Mouse (Mus musculus): ENCODE data around the gene Gas8.
A peak's percentile ranks its signal among the peaks of the same experiment; 100 is the strongest.
"Not testable (repeated sequence)": the region's sequence is repeated elsewhere in the genome, so short reads cannot be mapped to it uniquely, and the experiment has no call there.

Gene Gas8

DNA sequence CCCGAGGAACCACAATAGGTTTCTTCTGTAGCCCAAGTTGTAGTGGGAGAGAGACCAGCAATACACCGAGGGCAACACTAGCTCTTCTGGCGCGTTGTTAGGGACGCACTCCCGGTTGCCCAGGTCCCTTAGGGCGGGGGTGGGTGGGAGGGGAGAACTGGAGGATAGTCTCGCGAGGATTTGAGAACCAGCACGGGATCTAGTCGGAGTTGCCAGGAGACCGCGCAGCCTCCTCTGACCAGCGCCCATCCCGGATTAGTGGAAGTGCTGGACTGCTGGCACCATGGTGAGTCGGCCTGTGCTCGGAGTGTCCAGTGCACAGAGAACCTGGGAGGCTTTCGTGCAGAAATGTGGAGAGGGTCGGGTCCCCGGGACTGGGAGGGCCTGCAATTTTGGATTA is at the start of gene Gas8:
Gas8 (plus strand) TSS at position 168 of the 400 bp plus-strand sequence.
- peak; percentile 98 for DNase-seq (ENCODE audit: low read depth, low spot score)

DNA sequence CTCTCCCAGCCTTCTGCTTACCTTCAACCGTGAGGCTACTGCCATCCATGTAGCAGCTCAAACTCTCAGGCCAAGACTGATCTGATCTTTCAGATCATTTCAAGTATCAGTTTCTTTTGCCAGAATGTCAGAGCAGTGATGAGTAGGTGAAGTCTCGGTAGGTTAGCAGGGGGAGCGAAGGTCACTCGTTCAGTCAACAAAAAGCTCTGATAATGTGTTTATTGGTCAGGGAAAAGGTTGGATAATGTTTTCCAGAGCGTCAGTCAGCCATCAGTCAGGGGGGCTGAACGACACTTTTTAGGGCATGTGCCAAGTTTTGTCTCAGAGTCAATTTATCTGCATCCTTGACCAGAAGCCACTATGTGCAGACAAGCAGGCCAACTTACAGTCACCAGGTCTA is 45.6 kb upstream of the Gas8 start:
- not testable (repeated sequence) for DNase-seq (ENCODE audit: low read depth, low spot score)

DNA sequence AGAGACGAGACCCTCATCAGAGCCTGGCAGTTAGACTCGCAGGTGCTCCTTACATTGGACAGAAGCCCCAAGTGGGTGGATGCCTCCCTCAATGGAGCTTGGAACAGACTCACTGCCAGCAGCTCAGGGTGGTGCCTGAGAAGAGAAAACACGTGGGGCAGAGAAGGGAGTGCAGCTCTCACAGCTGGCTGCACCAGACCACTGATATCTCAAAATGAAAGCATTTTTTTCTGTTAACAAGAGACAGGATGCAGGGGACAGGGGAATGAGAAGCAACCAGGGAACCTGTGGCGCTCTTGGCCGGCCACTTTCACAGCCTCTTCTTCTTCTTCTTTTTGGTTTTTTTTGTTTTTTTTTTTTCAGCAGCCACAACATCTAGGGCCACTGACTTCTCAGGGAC is 44.1 kb upstream of the Gas8 start:
- not testable (repeated sequence) for DNase-seq (ENCODE audit: low read depth, low spot score)

DNA sequence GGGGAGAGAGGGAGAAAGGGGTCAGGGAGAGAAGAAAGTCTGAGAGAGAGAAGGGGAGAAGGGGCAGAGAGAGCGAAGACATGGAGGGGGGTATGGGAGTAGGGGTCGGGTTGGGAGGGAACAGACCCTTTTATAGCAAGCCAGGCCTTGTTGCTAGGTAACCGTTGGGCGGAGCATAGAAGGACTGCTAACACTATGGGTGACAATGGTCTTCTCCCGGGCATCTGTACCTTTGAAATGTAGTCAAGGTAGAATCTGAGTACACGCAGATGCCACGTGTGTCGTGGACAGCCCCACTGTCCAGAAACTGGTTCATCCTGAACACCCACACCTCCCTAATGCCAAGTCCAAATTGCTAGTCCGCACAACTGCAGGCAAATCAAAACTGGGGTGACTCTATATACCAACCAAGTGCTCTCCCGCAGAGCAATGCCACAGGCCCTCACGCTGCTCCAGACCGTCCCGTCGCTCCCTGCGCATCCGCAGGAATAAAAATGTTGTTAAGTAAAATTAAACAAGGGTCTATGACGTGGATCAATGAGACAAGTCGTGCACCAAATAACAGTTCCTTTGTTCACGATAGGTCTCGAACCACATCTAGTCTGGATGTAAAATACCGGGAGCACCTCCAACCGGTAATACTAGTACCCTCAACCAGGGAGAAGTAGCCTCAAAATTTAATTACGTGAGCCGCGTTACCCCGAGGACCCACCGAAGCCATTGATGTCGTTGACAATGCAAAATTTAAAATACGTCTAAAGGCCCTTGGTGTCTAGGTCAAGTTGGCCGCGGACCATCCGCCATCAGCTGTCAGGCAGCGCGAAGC is 41.5 kb upstream of the Gas8 start:
- DNase-seq (ENCODE audit: low read depth, low spot score): peak; percentile 62

DNA sequence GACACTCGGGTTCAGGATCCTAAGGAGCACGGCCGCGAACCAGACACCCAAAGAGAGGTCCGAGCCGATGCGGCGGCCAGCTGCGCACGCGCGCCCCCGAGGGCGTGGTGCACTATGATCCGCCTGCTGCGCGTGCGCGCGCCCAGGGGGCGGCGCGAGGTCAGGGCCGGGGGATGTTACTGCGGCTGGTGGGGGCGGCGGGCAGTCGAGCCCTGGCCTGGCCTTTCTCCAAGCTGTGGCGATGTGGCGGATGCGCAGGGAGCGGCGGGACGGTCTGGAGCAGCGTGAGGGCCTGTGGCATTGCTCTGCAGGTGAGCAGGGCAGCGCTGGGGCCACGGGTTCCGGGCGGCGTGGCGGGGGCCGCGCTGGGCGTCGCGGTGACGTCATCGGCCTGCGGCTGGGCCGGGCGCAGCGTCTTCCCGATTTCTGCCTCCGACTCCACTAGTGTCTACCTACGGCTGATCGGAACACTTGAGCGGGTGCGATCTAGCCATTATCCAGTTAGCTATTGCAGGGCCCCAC is 40.8 kb upstream of the Gas8 start, which contains the start of gene Afg3l1:
Afg3l1 (plus strand) TSS at position 167 of the 522 bp plus-strand sequence.
- peak; percentile 95 for DNase-seq (ENCODE audit: low read depth, low spot score)

DNA sequence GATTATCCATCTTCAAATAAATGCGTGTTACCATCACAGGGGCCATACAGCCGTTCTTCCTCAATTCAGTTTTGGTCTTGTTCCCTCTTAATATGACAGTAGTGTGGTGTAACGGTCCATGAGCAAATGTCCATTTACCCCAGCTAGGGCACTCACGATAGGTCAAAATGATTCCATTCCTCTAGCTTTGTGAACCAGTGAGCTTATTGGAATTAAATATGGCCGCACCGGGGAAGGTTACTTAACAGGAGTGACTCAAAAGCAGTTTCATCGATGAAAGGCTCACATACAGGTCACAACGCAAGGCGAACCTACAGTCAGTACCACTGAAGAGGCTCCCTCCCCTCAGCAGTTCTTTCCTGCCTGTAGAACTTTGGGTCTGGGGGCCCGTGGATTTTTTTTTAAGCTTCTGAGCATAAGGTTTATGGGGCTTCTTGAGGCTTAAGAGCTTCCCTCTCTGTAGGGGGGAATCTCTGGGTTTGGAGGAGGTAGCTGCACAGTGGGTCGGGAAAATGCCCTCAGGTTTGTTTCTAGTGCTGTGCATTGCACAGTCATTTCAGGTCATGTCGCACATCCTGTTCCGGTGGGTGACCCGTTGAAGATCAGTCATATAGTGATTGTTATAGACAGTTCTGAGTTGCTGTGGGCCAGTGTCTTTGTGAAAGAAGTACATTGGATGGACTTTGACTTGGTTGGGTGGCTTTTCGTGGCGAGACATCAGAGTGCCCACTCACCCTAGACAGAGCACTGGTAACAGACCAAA is 40.0 kb upstream of the Gas8 start:
- DNase-seq (ENCODE audit: low read depth, low spot score): peak; percentile 48

DNA sequence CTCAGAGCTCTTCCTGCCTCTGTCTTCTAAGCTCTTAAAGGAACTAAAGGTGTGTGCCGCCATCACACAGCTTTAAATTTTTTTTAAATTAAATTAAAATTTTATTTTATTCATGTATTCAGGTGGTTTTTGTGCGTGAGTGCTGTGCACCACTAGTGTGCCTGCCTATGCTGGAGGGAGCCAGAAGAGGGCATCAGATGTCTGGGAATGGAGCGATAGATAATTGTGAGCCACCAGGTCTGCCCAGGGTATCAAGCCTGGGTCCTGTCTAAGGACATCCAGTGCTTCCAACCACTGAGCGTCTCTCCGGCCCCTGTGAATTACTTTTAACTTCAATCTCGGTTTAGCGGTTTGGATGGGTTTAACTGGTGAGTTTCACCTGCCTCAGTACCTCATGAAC is 36.0 kb upstream of the Gas8 start:
- no peak for DNase-seq (ENCODE audit: low read depth, low spot score)

DNA sequence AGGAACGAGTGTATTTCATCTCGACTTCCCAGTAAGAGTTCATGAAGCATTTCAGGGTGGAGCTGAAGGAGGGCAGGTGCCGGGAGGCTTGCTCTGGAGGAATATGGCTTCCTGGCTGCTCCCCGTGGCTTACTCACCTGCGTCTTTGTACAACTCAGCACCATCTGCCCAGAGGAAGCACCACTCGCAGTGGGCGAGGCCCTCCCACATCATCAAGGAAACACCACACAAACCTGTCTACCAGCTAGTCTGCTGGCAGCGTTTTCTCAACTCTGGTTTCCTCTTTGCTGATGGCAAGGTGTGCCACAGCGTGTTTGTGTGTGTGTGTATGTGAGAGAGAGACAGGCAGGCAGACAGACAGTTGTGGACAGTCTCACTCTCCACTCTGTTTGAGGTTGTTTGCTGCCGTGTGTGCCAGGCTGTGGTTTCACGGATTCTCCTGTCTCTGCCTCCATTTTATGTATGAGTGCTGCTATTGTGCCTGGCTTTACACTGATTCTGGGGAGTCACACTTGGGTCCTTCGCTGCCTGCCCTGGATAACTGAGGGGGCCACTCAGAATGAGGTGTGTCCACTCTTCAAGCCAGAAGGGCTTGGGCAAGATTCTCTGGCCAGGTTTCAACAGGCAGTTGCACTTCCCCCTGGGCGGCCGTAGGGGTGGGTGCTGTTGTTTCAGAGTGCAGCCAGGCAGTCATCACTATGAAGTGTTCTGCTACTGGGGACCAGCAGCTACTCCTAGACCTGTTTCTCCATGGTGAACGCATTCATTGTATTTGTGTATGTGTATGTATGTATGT is 27.2 kb upstream of the Gas8 start:
- DNase-seq (ENCODE audit: low read depth, low spot score): peak; percentile 35

DNA sequence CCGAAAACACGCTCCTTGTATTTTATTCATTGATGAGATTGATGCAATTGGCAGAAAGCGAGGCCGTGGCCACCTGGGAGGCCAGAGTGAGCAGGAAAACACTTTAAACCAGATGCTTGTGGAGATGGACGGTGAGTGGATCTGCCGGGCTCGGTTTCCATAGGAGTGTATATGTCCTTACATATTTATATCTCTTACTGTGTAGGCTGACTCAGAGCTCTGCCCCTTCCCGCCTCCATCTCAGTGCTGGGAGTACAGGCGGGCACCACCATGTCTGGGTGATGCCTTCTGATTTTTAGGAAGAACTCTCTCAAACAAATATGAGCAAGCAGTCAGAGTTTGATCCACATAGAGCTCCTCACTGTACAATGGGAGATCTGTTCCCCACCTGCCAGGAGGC is 25.7 kb upstream of the Gas8 start:
- DNase-seq (ENCODE audit: low read depth, low spot score): no peak

DNA sequence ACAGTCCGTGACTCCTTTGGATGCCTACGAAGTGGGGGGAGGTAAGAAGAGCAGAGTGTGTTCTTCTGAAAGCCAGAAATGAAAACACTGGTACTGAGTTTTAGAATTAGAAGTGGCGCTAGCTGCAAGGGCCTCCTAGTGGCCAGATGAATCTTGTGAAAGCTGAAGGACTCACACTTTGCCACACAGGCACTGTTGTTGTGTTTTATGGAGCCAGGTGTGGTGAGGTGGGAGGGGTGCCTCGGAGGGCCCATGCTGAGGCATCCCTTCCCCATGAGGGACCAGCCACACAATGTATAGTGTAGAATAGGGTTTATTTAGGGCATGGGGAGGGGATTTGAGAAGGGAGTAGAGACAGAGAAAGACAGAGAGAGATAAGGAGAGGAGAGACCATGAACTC is 20.9 kb upstream of the Gas8 start:
- DNase-seq (ENCODE audit: low read depth, low spot score): no peak

DNA sequence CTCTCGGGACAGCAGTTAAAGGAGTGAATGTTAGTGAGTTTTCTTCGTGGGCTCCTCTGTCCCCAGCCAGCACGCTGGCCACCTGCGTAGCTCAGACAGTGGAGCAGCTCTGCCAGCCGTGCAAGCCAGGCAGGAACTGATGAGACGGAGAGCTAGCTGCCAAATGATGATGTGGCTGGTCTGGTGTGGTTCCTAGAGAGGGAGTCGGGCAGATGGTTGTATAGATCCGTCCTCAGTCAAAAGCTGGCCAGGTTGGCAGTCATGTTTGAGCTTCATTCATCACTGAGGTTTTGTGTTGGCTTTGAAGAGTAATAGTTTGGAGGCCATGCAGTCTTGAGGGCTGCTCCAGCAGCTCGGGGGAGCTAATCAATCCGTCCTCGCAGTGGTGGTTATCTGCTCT is 19.7 kb upstream of the Gas8 start:
- peak; percentile 92 for DNase-seq (ENCODE audit: low read depth, low spot score)

DNA sequence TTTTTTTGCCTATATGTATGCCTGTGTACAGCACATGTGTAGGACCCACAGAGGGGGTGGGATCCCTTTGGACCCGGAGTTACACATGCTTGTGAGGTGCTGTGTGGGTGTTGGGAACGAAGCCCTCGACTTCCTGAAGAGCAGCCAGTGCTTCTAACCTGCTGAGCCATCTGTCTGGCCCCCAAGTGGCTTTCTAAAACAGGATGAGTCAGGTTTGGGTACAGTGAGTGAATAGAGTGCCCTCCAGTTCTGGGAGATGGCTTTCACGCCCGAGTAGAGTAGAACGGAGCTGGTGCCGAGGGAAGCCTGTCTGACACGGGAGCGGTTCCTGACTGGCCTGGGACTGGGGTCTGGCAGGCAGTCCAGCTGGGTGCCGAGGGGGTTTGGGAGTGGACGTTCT is 19.1 kb upstream of the Gas8 start:
- peak; percentile 76 for DNase-seq (ENCODE audit: low read depth, low spot score)

DNA sequence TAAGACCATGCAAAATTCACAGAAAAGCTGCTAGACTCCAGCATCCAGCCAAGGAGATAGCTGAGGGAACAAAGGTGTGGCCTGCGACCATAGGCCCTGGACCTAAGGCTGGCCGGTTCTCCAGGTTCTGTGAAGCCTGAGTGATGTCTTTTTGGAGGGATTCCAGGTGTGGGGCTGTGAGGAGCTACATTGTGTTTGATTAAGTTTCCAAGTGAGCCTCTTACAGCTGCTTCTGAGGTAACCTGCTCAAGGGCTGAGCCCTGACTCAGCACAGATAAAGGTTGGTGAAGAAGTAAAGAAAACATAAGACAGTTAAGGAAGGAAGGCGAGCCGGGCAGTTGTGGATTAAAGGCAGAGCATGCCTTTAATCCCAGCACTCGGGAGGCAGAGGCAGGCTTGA is 16.4 kb upstream of the Gas8 start:
- no peak for DNase-seq (ENCODE audit: low read depth, low spot score)

DNA sequence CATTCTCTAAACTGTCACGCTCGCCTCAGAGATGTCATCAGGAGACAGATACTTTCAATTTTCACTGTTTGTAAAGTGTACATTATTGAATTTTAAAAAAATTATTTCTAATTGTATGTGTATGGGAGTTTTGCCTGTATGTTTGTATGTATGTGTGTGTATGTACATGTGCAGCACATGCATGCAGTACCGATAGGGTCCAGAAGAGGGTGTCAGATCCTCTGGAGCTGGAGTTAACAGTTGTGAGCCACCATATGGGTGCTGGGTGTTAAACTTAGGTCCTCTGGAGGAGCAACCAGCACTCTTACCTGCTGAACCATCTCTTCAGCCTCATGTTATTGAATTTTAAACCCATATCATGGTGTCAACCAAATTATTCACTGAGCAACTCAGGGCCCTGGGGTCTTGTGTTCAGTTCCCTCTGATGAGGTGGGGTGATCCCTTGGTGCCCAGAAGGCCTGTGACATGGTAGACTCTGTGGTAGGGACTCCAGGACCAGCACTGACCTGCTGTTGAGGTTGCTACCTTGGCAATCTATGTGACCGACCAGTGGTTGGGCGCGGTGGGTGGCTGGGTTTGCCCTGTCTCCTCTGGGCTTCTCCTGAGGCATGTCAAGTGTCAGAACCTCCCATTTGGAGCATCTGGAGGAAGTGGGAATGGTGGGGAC is 14.7 kb upstream of the Gas8 start:
- DNase-seq (ENCODE audit: low read depth, low spot score): no peak

DNA sequence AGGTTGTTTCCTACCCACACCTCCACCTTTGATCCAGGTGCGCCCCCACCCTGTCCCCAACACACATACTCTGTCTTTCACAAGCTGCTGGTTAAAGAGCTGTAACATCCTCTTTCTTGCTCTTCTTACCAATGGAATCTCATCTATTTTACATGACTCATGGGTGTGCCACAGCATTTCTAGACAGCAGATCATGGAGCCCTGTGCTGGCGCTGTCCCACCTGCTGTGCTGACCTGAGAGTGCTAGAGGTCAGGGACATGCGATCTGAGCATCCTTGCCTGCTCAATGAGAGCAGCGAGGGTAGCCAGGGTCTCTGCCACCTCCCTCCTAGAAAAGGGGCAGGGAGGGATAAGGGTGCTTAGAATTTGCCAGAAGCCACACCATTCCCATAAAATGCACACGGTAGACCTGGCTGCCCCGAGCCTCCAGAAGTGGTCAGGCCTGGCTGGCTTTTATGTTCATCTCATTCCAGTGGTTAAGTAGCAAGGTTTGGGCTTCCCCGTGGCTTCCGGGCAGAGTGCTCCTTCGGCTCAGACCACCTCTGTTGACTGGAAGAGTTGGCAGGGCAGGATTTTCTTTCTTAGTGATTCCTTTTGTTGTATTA is 13.9 kb upstream of the Gas8 start:
- DNase-seq (ENCODE audit: low read depth, low spot score): no peak

DNA sequence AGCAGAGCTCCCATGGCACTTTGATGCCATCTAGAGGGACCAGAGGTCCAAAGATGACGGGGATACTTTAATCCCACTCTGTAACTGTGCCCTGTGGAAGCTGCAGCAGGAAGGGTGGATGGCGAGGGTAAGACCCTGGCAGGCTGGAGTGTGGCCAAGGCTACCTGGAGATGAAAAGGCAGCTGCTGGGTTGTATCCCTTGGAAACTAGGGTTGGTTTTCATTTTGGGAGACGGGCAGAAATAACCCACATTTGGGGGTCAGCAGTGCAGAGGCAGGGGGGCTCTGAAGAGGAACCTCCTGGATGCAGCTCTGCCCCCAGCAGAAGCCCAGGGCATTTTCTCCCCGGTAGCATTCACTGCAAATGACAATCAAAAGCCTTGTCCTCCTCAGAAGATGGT is 13.4 kb upstream of the Gas8 start:
- peak; percentile 29 for DNase-seq (ENCODE audit: low read depth, low spot score)

DNA sequence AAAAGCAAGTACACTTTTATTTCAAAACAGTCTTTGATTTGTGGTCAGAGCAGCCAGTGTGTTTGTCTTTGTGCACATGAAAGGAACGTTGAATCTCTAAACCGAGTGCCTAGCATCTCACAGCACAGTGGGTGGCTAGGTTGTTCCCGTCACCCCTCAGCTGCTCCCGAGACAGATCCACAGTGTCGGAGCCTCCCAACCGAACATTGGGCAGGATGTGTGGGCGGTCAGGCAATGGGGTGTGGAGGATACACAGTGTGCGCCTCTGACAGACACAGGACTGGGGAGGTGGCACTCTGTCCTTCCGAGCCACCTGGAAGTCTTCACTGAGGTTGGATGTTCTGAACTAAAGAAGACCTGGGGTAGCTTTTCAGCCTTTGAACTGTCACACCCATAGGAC is 12.9 kb upstream of the Gas8 start:
- peak; percentile 57 for DNase-seq (ENCODE audit: low read depth, low spot score)

DNA sequence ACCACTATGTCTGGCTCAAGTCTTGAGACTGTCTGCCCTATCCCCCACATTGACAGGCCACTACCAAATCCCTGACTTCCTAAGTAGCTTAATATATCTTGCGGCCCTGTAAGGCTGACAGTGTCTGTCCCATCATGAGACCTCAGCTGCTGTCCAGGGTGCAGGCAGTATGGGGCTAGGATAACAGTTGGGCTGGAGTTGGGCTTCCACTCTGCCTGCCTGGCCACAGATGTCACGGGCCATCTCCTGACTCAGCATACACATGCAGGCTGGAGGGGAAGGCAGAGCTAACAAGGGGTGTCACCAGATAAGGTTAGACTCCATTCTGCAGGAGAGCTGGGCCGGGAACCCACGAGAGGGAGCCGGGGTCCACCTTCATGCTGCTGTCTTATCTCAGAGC is 11.5 kb upstream of the Gas8 start:
- DNase-seq (ENCODE audit: low read depth, low spot score): no peak

DNA sequence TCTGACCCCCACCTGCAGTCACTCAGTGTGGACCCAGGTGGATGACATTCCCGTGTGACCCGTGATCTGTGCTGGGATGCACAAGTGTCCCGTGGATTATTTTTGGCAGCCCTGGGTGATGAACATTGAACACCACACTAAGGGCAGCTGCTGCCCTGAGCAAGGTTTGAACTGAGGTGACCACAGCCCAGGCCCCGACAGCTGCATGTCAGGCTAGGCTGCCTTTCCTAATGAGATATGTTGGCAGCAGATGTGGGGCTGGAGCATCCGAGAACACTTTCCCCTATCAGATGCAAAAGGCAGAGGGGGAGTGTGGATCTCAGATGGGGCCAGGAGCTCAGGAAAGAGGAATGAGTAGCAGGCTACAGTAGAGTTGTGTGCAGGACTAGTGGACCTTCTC is 7.8 kb upstream of the Gas8 start:
- DNase-seq (ENCODE audit: low read depth, low spot score): no peak

DNA sequence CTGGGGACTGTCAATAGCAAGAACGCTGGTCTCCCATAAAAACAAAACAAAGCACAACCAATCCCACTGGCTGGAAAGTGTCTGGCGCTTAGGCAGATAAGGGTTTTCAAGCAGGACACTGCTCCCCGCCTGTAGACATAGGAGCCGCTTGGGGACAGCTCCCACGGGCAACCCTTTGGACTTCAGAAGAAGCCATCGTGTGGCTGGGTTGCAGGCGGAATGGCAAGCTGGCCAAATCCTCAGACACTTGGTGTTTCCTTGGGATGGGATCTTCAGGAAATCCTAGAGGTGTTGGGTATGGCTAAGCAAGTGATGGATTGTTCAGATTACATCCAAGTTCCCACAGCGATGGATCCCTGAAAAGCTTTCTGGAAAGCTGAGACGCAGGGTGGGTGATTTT is 4.5 kb upstream of the Gas8 start:
- peak; percentile 35 for DNase-seq (ENCODE audit: low read depth, low spot score)

All from brain, adult 2 months (tissue).